Mouse (Mus musculus) lung, embryonic 14.5 days (tissue): ENCODE results near the gene Cdc42bpg. TPM values are rescaled to one million over a fixed set of nuclear protein-coding genes. Genes with fewer than 3 reads are reported as not detected.
A peak's percentile ranks its signal among the peaks of the same experiment; 100 is the strongest.

Experiments
- ATAC-seq: fragments of 200-750 bp; cut with Nextera tagmentation; 2 replicates; pipeline ENCODE4 v1.8.0; 2017; ENCODE audit warnings: mild to moderate bottlenecking, moderate TSS enrichment, moderate library complexity; ENCODE audit not compliant: insufficient read depth
- DNase-seq: peaks from one replicate; pipeline ENCODE4 v3.0.0-alpha.2; 2015
- H3K27ac ChIP-seq: fragments of 300-500 bp; sonication (generic); 2 replicates; pipeline ENCODE4 v1.5.1; 2014; ENCODE audit warnings: low read depth, mild to moderate bottlenecking, moderate library complexity
- H3K27me3 ChIP-seq: fragments of 300-500 bp; sonication (generic); 2 replicates; pipeline ENCODE4 v1.6.1; 2014; ENCODE audit warnings: low read length, control low read depth; ENCODE audit not compliant: insufficient read depth
- H3K36me3 ChIP-seq: fragments of 300-500 bp; sonication (generic); 2 replicates; pipeline ENCODE4 v1.6.1; 2014; ENCODE audit warnings: control low read depth; ENCODE audit not compliant: insufficient read depth
- H3K4me1 ChIP-seq: fragments of 300-500 bp; sonication (generic); 2 replicates; pipeline ENCODE4 v1.6.1; 2014; ENCODE audit warnings: antibody characterized with exemption, control low read depth; ENCODE audit not compliant: insufficient read depth
- H3K4me2 ChIP-seq: fragments of 300-500 bp; sonication (generic); 2 replicates; pipeline ENCODE4 v1.6.1; 2014; ENCODE audit warnings: mild to moderate bottlenecking
- H3K4me3 ChIP-seq: fragments of 300-500 bp; sonication (generic); 2 replicates; pipeline ENCODE4 v1.5.1; 2014; ENCODE audit warnings: low read depth, low read length
- H3K9ac ChIP-seq: fragments of 300-500 bp; sonication (generic); 2 replicates; pipeline ENCODE4 v1.6.1; 2014
- H3K9me3 ChIP-seq: fragments of 300-500 bp; sonication (generic); 2 replicates; pipeline ENCODE4 v1.6.1; 2016; ENCODE audit warnings: low read depth, low read length, control low read depth
- CTCF ChIP-seq: IDR thresholded peaks from 2 replicates; pipeline ENCODE4 v1.5.1; 2016; ENCODE audit warnings: antibody characterized with exemption, low read depth
- WGBS: fragments of 180-500 bp; shearing (Covaris S2); extraction: QIAGEN DNeasy Blood & Tissue Kit; methylation state at CpG from one replicate; pipeline ENCODE4 v1.1.7; 2014; 5-methylcytosine and 5-hydroxymethylcytosine counted together
- polyA plus RNA-seq: library from polyadenylated mRNA; unstranded; fragments of >200 nt; fragmentation: Nextera tagmentation; extraction: Ambion mirVana; gene quantifications from 2 replicates; pipeline ENCODE4 v1.2.1, GENCODE M21; 2014

Cdc42bpg gene
- polyA plus RNA-seq, 1 experiment from 2014 or later = 0.82 TPM

- H3K36me3 ChIP-seq = peaks cover 77% of the 10 kb centered on the region
- no peak overlapping the region for H3K4me3 ChIP-seq
- 58% methylated on average over 8 of the region's 8 CpGs for WGBS
- no peak overlapping the region for H3K9ac ChIP-seq
- H3K4me1 ChIP-seq = no peaks in the 10 kb centered on the region
- no peak overlapping the region for H3K27ac ChIP-seq
- DNase-seq (no peak), ATAC-seq (no peak)
- H3K27me3 ChIP-seq = no peaks in the 10 kb centered on the region
- H3K9me3 ChIP-seq = no peaks in the 10 kb centered on the region
- no peak for TF ChIP-seq CTCF
- H3K4me2 ChIP-seq = no peak overlapping the region
Measured at GRCm38 (mm10) chr19:6314513-6314912, 8.3 kb downstream of the Cdc42bpg start.

- 73% methylated on average over 14 of the region's 14 CpGs for WGBS
- Histone ChIP-seq H3K4me3 (no peak overlapping the region), H3K27ac (no peak overlapping the region), H3K27me3 (no peaks in the 10 kb centered on the region), H3K9me3 (no peaks in the 10 kb centered on the region), H3K4me2 (no peak overlapping the region), H3K4me1 (no peaks in the 10 kb centered on the region), H3K9ac (no peak overlapping the region), H3K36me3 (peaks cover 80% of the 10 kb centered on the region)
- ATAC-seq (no peak), DNase-seq (no peak)
- TF ChIP-seq CTCF = no peak
Measured at GRCm38 (mm10) chr19:6315573-6315972, 9.3 kb downstream of the Cdc42bpg start.

- ATAC-seq = no peak
- H3K27ac ChIP-seq = no peak overlapping the region
- H3K9ac ChIP-seq = no peak overlapping the region
- no peaks in the 10 kb centered on the region for H3K27me3 ChIP-seq
- no peak for TF ChIP-seq CTCF
- no peak overlapping the region for H3K4me3 ChIP-seq
- WGBS = 89% methylated on average over 12 of the region's 12 CpGs
- no peaks in the 10 kb centered on the region for H3K4me1 ChIP-seq
- H3K4me2 ChIP-seq = no peak overlapping the region
- H3K36me3 ChIP-seq = peaks cover 66% of the 10 kb centered on the region
- no peak for DNase-seq
- H3K9me3 ChIP-seq = no peaks in the 10 kb centered on the region
Measured at GRCm38 (mm10) chr19:6318145-6318544, 11.9 kb downstream of the Cdc42bpg start.

- Histone ChIP-seq H3K9ac (no peak overlapping the region), H3K9me3 (no peaks in the 10 kb centered on the region), H3K27ac (no peak overlapping the region), H3K36me3 (peaks cover 42% of the 10 kb centered on the region), H3K4me1 (no peaks in the 10 kb centered on the region), H3K4me3 (no peak overlapping the region), H3K27me3 (no peaks in the 10 kb centered on the region), H3K4me2 (no peak overlapping the region)
- no peak for TF ChIP-seq CTCF
- 73% methylated on average over 8 of the region's 8 CpGs for WGBS
- ATAC-seq (no peak), DNase-seq (no peak)
Measured at GRCm38 (mm10) chr19:6321358-6321757, 15.1 kb downstream of the Cdc42bpg start.

GRCm38 (mm10) chr19:6321786-6322621 lies 15.7 kb downstream of the Cdc42bpg start:
- no peak overlapping the region for H3K4me3 ChIP-seq
- H3K27ac ChIP-seq = no peak overlapping the region
- DNase-seq (peak; percentile 57), ATAC-seq (peak; percentile 53)
- H3K36me3 ChIP-seq = peaks cover 35% of the 10 kb centered on the region
- H3K9me3 ChIP-seq = no peaks in the 10 kb centered on the region
- WGBS = 61% methylated on average over 33 of the region's 33 CpGs
- no peak for TF ChIP-seq CTCF
- no peak overlapping the region for H3K9ac ChIP-seq
- no peaks in the 10 kb centered on the region for H3K27me3 ChIP-seq
- no peaks in the 10 kb centered on the region for H3K4me1 ChIP-seq
- no peak overlapping the region for H3K4me2 ChIP-seq

GRCm38 (mm10) chr19:6324751-6325150 lies 18.5 kb downstream of the Cdc42bpg start:
- H3K4me1 ChIP-seq = no peaks in the 10 kb centered on the region

GRCm38 (mm10) chr19:6331178-6331577 lies 24.9 kb downstream of the Cdc42bpg start:
- TF ChIP-seq CTCF = no peak
- H3K9me3 ChIP-seq = no peaks in the 10 kb centered on the region
- WGBS = 42% methylated on average over 5 of the region's 5 CpGs
- H3K4me1 ChIP-seq = peaks cover 3% of the 10 kb centered on the region
- H3K9ac ChIP-seq = no peak overlapping the region; the same call in 1 of the 2 replicates
- H3K4me2 ChIP-seq = peak overlapping the region; percentile 52
- H3K36me3 ChIP-seq = no peaks in the 10 kb centered on the region
- ATAC-seq = no peak
- H3K27me3 ChIP-seq = no peaks in the 10 kb centered on the region
- no peak overlapping the region for H3K4me3 ChIP-seq
- no peak overlapping the region for H3K27ac ChIP-seq
- no peak for DNase-seq

More at GRCm38 (mm10) chr19:6324751-6325150, 18.5 kb downstream of the Cdc42bpg start:
- Histone ChIP-seq H3K4me3 (no peak overlapping the region), H3K27ac (no peak overlapping the region), H3K36me3 (peaks cover 8% of the 10 kb centered on the region), H3K4me2 (no peak overlapping the region), H3K9ac (no peak overlapping the region), H3K27me3 (no peaks in the 10 kb centered on the region), H3K9me3 (no peaks in the 10 kb centered on the region)
- ATAC-seq (no peak), DNase-seq (no peak)
- no peak for TF ChIP-seq CTCF
- WGBS = 74% methylated on average over 9 of the region's 9 CpGs
